Mouse (Mus musculus) naive thymus-derived CD4-positive, alpha-beta T cell, adult 2 months (primary cell): ENCODE data around the gene Gtf2i.
A peak's percentile ranks its signal among the peaks of the same experiment; 100 is the strongest.

Experiments
- DNase-seq: peaks from one replicate; pipeline ENCODE4 v3.0.0-alpha.2; 2011; ENCODE audit warnings: low read depth

The Gtf2i gene

GRCm38 (mm10) chr5:134243661-134244436 is 70.7 kb downstream of the Gtf2i start:
- peak; percentile 74 for DNase-seq

GRCm38 (mm10) chr5:134241831-134242230 is 72.7 kb downstream of the Gtf2i start:
- no peak for DNase-seq

GRCm38 (mm10) chr5:134237936-134238760 is 76.4 kb downstream of the Gtf2i start:
- no peak for DNase-seq

GRCm38 (mm10) chr5:134237508-134237907 is 77.1 kb downstream of the Gtf2i start:
- DNase-seq = no peak

- DNase-seq = peak; percentile 93
Observed at GRCm38 (mm10) chr5:134236796-134237195, 77.8 kb downstream of the Gtf2i start.

GRCm38 (mm10) chr5:134236241-134236640 is 78.3 kb downstream of the Gtf2i start:
- DNase-seq = no peak

GRCm38 (mm10) chr5:134235111-134235510 is 79.4 kb downstream of the Gtf2i start:
- no peak for DNase-seq

GRCm38 (mm10) chr5:134234205-134234604 is 80.4 kb downstream of the Gtf2i start:
- peak; percentile 80 for DNase-seq

GRCm38 (mm10) chr5:134233244-134233651 is 81.3 kb downstream of the Gtf2i start:
- peak; percentile 60 for DNase-seq

GRCm38 (mm10) chr5:134232568-134232967 is 82.0 kb downstream of the Gtf2i start:
- DNase-seq = peak; percentile 62

- peak; percentile 88 for DNase-seq
Observed at GRCm38 (mm10) chr5:134232111-134232510, 82.4 kb downstream of the Gtf2i start.

GRCm38 (mm10) chr5:134231376-134231775 is 83.2 kb downstream of the Gtf2i start:
- no peak for DNase-seq

- peak; percentile 54 for DNase-seq
Observed at GRCm38 (mm10) chr5:134229391-134229790, 85.2 kb downstream of the Gtf2i start, which contains the start of gene Ncf1. Ncf1 (minus strand) TSS chr5:134229625.

- no peak for DNase-seq
Observed at GRCm38 (mm10) chr5:134228249-134228638, 86.3 kb downstream of the Gtf2i start.

- DNase-seq = peak; percentile 85
Observed at GRCm38 (mm10) chr5:134227574-134228248, 86.8 kb downstream of the Gtf2i start.

- peak; percentile 22 for DNase-seq
Observed at GRCm38 (mm10) chr5:134226946-134227345, 87.6 kb downstream of the Gtf2i start.

- peak; percentile 20 for DNase-seq
Observed at GRCm38 (mm10) chr5:134225110-134225901, 89.3 kb downstream of the Gtf2i start.

GRCm38 (mm10) chr5:134221708-134222150 is 92.8 kb downstream of the Gtf2i start:
- peak; percentile 42 for DNase-seq

GRCm38 (mm10) chr5:134221278-134221677 is 93.3 kb downstream of the Gtf2i start:
- DNase-seq = no peak

- no peak for DNase-seq
Observed at GRCm38 (mm10) chr5:134217900-134218299, 96.7 kb downstream of the Gtf2i start.

GRCm38 (mm10) chr5:134214021-134214806 is 100.3 kb downstream of the Gtf2i start:
- DNase-seq = peak; percentile 31
